Mouse (Mus musculus) forebrain, embryonic 13.5 days (tissue): ENCODE measurements at regions not wholly inside any gene's neighbourhood (a gene's known extent, or its start where the extent isn't known, plus 50 kb on each side); places are given as distances from the start of the nearest gene placed in this dataset.
"Not testable (repeated sequence)": the region's sequence is repeated elsewhere in the genome, so short reads cannot be mapped to it uniquely, and the experiment has no call there.

ENCODE experiments used
- ATAC-seq: fragments of 200-750 bp; cut with Nextera tagmentation; 2 replicates; pipeline ENCODE4 v1.8.0; 2017
- H3K27ac ChIP-seq: fragments of 300-500 bp; sonication (generic); 2 replicates; pipeline ENCODE4 v1.5.1; 2015; ENCODE audit warnings: inconsistent platforms, mild to moderate bottlenecking, moderate library complexity
- H3K27me3 ChIP-seq: fragments of 300-500 bp; sonication (generic); 2 replicates; pipeline ENCODE4 v1.6.1; 2015; ENCODE audit warnings: mild to moderate bottlenecking, inconsistent platforms
- H3K36me3 ChIP-seq: fragments of 300-500 bp; sonication (generic); 2 replicates; pipeline ENCODE4 v1.6.1; 2015; ENCODE audit warnings: mild to moderate bottlenecking, inconsistent platforms; ENCODE audit not compliant: poor library complexity, severe bottlenecking
- H3K4me1 ChIP-seq: fragments of 300-500 bp; sonication (generic); 2 replicates; pipeline ENCODE4 v1.6.1; 2015; ENCODE audit warnings: inconsistent platforms
- H3K4me2 ChIP-seq: fragments of 300-500 bp; sonication (generic); 2 replicates; pipeline ENCODE4 v1.6.1; 2015; ENCODE audit warnings: inconsistent platforms, mild to moderate bottlenecking, moderate library complexity
- H3K4me3 ChIP-seq: fragments of 300-500 bp; sonication (generic); 2 replicates; pipeline ENCODE4 v1.5.1; 2015; ENCODE audit warnings: mild to moderate bottlenecking, inconsistent platforms
- H3K9ac ChIP-seq: fragments of 300-500 bp; sonication (generic); 2 replicates; pipeline ENCODE4 v1.6.1; 2015; ENCODE audit warnings: mild to moderate bottlenecking, inconsistent platforms
- H3K9me3 ChIP-seq: fragments of 300-500 bp; sonication (generic); replicated peaks from 2 replicates; pipeline ENCODE4 v1.6.1; 2016; ENCODE audit warnings: inconsistent platforms
- WGBS: fragments of 180-500 bp; shearing (Covaris S2); methylation state at CpG from one replicate; pipeline ENCODE4 v1.1.7; 2015; 5-methylcytosine and 5-hydroxymethylcytosine counted together

DNA sequence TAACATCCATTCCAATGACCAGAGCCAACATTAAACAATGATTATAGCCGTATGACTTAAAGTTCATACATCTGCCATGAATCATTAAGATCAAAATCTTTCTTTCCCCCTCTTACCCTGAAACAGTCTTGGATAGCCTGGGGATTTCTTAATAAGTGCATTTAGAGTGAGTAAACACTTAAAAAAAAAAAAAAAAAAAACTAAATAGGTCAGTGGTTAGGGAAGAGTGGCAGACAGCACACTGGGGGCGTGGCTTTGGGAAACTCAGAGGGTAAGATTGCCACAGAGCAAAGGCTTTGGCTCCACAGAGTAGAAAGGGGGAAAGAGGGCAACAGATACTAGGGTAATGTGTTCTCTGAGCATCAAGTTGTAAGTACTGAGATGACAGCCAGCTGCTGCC, 382.3 kb downstream of the 1190002N15Rik start:
- WGBS = 76% methylated on average over 2 of the region's 2 CpGs

DNA sequence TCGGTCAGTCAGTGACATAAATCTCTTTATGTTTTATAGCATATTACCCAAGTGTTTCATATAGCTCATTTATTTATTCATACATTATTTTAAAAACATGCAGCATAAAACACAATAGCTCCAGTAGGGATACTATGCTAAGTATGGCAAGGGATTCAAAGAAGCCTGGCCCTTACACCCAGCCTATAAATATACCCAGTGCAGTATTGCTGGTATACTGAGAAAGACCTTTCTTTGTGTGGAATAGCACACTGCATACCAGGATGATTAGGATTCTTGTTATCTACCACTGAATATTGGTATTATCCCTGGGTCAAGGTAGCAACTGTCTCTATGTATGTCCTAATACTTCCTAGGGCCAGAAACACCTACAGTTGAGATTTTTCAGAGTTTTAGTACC, 389.4 kb downstream of the 1190002N15Rik start:
- Histone ChIP-seq H3K27me3 (no peaks in the 10 kb centered on the region), H3K4me1 (no peaks in the 10 kb centered on the region), H3K9me3 (no peaks in the 10 kb centered on the region), H3K36me3 (no peaks in the 10 kb centered on the region), H3K27ac (no peak overlapping the region), H3K9ac (no peak overlapping the region), H3K4me3 (no peak overlapping the region), H3K4me2 (no peak overlapping the region)
- WGBS = 88% methylated on average over 1 of the region's 1 CpGs
- no peak for ATAC-seq

More for the DNA sequence above, 382.3 kb downstream of the 1190002N15Rik start:
- Histone ChIP-seq H3K4me2 (no peak overlapping the region), H3K4me1 (no peaks in the 10 kb centered on the region), H3K27ac (no peak overlapping the region), H3K27me3 (no peaks in the 10 kb centered on the region), H3K9ac (no peak overlapping the region), H3K4me3 (no peak overlapping the region), H3K9me3 (no peaks in the 10 kb centered on the region), H3K36me3 (no peaks in the 10 kb centered on the region)
- ATAC-seq = no peak

DNA sequence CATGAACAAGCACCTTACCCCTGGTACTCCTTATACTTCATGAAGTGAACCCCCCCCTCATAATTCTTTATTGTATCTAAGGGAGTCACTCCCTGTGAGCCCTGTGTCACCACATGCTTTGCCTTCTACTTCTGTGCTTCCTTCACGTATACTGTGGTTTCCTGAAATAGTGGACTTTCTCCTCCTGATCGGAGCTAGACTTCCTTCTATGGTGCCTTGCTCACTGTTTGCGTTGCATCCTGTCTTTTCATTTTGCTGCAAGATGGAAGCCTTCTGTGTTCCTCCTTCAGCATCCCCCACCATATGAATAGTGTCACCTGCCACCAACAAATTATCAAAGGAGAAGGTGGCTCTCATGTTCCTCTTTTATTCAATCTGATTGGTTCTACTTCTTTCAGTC, 391.1 kb downstream of the 1190002N15Rik start:
- Histone ChIP-seq H3K9me3 (no peaks in the 10 kb centered on the region), H3K4me1 (no peaks in the 10 kb centered on the region), H3K27ac (no peak overlapping the region), H3K27me3 (no peaks in the 10 kb centered on the region), H3K36me3 (no peaks in the 10 kb centered on the region), H3K9ac (no peak overlapping the region), H3K4me2 (no peak overlapping the region), H3K4me3 (no peak overlapping the region)
- 95% methylated on average over 3 of the region's 3 CpGs for WGBS
- ATAC-seq = no peak

DNA sequence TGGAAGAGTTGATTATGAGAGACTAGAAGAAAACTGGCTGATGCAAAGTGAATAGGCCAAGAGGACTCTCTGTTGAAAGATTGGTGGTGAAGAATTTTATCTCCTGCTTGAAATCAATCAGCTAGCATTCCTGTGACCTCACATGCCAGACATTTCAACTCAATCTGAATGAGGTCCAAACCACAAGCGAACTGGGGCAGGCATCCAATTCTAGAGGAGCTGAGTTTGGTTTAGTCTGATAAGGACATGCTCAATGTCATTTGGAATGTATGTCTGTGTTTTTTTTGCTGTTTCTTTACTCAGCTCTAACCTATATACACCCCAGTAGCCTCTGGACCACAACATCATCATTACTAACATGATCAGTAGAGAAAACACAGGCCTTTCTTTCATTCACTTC, 401.4 kb downstream of the 1190002N15Rik start:
- Histone ChIP-seq H3K36me3 (no peaks in the 10 kb centered on the region), H3K4me1 (no peaks in the 10 kb centered on the region), H3K4me3 (no peak overlapping the region), H3K27ac (no peak overlapping the region), H3K9me3 (no peaks in the 10 kb centered on the region), H3K9ac (no peak overlapping the region), H3K4me2 (no peak overlapping the region), H3K27me3 (no peaks in the 10 kb centered on the region)
- 86% methylated on average over 1 of the region's 1 CpGs for WGBS
- ATAC-seq = no peak

DNA sequence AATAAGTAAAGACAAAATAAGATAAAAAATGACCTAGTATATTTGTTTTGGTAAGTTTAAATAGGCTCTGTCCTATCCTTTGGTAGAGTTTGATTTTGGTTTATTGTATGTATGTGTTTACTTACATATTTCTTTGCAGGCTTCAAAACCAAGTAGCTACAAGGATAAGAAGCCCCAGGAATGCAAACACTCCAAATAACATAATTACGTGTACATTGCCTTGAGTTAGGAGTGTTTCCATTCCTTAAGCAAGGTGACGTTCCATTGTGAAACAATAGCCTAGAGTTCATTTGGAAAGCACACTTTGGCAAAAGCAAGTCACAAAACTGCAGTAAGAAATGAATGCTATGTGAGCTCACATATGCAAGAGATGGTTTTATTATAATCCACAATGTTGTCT, 404.2 kb downstream of the 1190002N15Rik start:
- H3K27ac ChIP-seq = no peak overlapping the region
- H3K4me2 ChIP-seq = no peak overlapping the region
- no peak overlapping the region for H3K4me3 ChIP-seq
- no peaks in the 10 kb centered on the region for H3K27me3 ChIP-seq
- ATAC-seq = no peak
- H3K9ac ChIP-seq = no peak overlapping the region
- H3K4me1 ChIP-seq = no peaks in the 10 kb centered on the region
- 78% methylated on average over 2 of the region's 2 CpGs for WGBS
- no peaks in the 10 kb centered on the region for H3K36me3 ChIP-seq
- no peaks in the 10 kb centered on the region for H3K9me3 ChIP-seq

DNA sequence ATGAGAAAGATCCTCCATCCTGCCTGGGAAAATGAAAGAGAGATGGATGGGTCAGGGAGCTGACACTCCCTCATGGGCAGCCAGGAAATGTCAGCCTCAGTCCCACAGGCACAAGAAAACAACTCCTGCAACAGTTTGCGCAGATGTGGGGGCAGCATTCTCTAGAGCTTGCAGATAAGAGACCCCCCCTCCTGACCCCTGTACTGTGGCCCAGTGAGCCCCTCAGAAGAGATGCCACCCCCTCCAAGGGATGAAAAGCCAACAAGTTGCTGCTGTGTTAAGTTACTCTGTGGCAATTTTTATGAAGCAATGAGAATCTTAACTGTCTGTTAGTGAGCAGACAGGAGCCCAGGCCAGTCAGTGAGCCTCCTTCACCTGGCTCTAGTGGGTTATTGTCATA, 406.5 kb downstream of the 1190002N15Rik start:
- Histone ChIP-seq H3K4me1 (no peaks in the 10 kb centered on the region), H3K4me2 (no peak overlapping the region), H3K27ac (no peak overlapping the region), H3K36me3 (no peaks in the 10 kb centered on the region), H3K27me3 (no peaks in the 10 kb centered on the region), H3K9me3 (no peaks in the 10 kb centered on the region), H3K4me3 (no peak overlapping the region), H3K9ac (no peak overlapping the region)
- WGBS = 94% methylated on average over 1 of the region's 1 CpGs
- ATAC-seq = no peak

DNA sequence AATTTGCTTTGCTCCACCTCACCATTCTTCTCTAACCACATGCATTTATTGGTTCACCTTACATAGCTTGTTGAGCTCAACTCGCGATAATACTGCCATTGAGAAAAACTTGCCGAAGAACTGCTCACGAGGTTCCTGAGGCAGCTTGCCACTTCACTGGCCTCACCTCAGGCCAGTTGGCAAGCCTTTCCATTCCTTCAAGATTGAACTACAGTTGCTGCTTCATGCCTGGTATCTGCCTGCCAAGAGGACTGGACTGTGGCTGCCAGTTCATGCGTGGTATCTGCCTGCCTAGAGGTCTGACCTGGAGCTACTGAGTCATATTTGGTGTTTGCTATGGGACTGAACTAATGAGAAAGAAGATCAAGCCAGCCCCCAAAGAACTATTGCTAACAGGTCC, 420.9 kb downstream of the 1190002N15Rik start:
- no peak for ATAC-seq
- 94% methylated on average over 5 of the region's 5 CpGs for WGBS
- Histone ChIP-seq H3K4me2 (no peak overlapping the region), H3K27ac (no peak overlapping the region), H3K27me3 (no peaks in the 10 kb centered on the region), H3K36me3 (no peaks in the 10 kb centered on the region), H3K4me1 (no peaks in the 10 kb centered on the region), H3K9me3 (no peaks in the 10 kb centered on the region), H3K9ac (no peak overlapping the region), H3K4me3 (no peak overlapping the region)

DNA sequence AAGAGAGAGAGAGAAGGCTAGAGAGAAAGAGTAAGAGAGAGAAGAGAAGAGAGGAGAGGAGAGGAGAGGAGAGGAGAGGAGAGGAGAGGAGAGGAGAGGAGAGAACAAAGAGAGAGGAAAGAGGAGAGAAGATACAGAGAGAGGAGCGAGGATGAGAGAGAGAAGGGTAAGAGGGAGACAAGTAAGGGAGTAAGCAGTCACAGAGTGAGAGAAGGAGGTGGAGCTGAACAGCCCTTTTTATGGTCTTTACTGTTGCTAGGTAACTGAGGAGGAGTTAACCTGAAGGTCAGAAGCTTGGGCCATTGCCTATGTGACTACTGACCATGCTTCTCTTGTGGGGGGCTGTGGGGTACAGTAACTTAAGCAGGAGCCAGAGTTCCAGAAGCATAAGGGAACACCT, 430.2 kb downstream of the 1190002N15Rik start:
- not testable (repeated sequence) for H3K27me3 ChIP-seq, H3K9ac ChIP-seq, H3K36me3 ChIP-seq, H3K4me1 ChIP-seq, ATAC-seq, H3K27ac ChIP-seq, H3K9me3 ChIP-seq, H3K4me3 ChIP-seq, H3K4me2 ChIP-seq
- WGBS = 50% methylated on average over 1 of the region's 1 CpGs

DNA sequence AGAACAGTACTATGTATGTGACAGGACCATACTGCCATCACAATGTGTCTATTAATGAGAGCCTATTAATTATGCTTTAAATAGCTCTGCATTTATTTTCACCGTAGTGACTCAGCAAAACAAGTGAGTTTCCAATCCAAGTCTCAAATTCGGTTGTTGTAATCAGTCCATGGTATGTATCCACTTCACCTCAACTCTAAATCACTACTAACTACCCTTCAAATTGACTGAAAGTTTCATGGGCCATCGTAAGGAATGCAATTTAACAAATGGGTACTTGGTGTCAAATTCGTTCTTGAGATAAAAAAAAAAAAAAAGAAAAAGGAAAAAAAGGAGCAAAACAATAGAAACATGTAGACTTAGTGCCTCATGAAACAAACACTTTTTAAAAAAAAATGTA, 433.2 kb downstream of the 1190002N15Rik start:
- no peaks in the 10 kb centered on the region for H3K9me3 ChIP-seq
- no peaks in the 10 kb centered on the region for H3K27me3 ChIP-seq
- no peak overlapping the region for H3K4me2 ChIP-seq
- ATAC-seq = no peak
- peaks cover 3% of the 10 kb centered on the region; the same call in 1 of the 2 replicates for H3K4me1 ChIP-seq
- H3K9ac ChIP-seq = no peak overlapping the region
- WGBS = 74% methylated on average over 4 of the region's 4 CpGs
- no peak overlapping the region for H3K27ac ChIP-seq
- no peak overlapping the region for H3K4me3 ChIP-seq
- no peaks in the 10 kb centered on the region for H3K36me3 ChIP-seq

DNA sequence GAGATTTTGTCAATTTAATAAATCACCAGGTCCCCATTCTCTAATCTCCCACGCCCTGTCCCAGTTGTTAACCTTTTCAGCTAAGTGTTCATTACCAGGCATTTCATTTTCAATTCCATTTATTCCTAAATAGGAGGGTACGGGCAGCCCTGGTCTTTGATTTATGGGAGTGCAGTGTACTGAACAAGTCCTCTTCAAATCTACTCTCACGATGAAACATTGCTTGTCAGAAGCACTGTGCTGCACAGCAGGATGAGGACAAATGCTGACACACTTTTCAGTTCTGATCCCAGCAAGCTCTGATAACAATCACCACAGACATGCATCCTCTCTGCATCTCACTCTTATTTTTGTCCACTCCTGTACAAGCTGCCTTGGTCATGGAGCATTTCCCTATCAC, 435.9 kb downstream of the 1190002N15Rik start:
- 75% methylated on average over 3 of the region's 3 CpGs for WGBS
- Histone ChIP-seq H3K4me2 (no peak overlapping the region), H3K9me3 (no peaks in the 10 kb centered on the region), H3K27ac (no peak overlapping the region), H3K9ac (no peak overlapping the region), H3K4me1 (peaks cover 3% of the 10 kb centered on the region; the same call in 1 of the 2 replicates), H3K36me3 (no peaks in the 10 kb centered on the region), H3K4me3 (no peak overlapping the region), H3K27me3 (no peaks in the 10 kb centered on the region)
- ATAC-seq = no peak

DNA sequence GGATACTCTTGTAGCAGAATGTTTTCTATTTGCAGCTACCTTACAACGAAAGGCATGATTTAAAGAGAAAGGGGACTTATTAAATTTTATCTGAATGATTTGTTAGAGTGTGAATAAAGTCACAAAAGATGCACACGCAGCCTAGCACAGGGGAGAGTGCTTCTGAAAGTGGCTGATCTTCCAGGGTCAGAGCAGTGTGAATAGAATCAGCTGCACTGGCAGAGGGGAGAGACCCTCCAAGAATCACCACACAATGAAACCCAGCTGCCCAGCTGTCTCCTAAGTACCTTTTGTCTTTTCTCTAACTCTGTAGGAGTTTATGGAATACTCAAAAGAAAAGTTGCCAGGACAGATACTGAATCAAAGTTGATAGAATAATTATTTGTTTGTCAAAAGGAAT, 443.1 kb downstream of the 1190002N15Rik start:
- no peak overlapping the region for H3K27ac ChIP-seq
- peaks cover 8% of the 10 kb centered on the region for H3K4me1 ChIP-seq
- H3K4me2 ChIP-seq = no peak overlapping the region
- no peaks in the 10 kb centered on the region for H3K36me3 ChIP-seq
- no peaks in the 10 kb centered on the region for H3K9me3 ChIP-seq
- WGBS = 22% methylated on average over 2 of the region's 2 CpGs
- no peak for ATAC-seq
- H3K4me3 ChIP-seq = no peak overlapping the region
- H3K27me3 ChIP-seq = no peaks in the 10 kb centered on the region
- no peak overlapping the region for H3K9ac ChIP-seq

DNA sequence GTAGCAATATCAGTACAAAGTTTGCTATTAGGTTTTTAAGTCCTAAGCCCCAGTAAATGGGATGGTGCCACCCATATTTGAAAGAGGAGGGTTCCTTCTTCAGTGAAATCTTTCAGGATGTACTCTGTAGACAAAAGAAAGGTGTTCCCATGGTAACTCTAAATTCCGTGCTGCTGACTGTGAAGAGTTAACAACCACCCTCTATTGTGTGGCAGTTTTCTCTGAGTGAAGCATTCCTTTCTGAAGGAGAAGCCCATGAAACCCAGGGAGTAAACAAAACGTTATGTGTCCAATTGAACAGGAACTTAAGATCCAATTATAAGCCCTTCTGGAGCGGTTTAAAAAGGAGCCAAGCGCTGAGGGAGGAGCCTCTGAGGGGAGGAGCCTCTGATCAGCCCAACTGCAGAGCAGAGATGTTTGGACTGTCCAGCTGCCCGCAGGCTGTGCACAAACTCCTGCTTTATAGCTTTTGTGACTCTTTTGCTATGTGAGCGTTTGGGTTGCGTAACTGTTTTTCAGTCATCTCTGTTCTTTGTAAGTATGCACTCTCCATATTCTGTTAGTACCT, 446.1 kb downstream of the 1190002N15Rik start:
- Histone ChIP-seq H3K9ac (no peak overlapping the region), H3K4me2 (no peak overlapping the region), H3K4me1 (peaks cover 8% of the 10 kb centered on the region), H3K4me3 (no peak overlapping the region), H3K9me3 (no peaks in the 10 kb centered on the region), H3K27me3 (no peaks in the 10 kb centered on the region), H3K36me3 (no peaks in the 10 kb centered on the region), H3K27ac (no peak overlapping the region)
- 13% methylated on average over 7 of the region's 7 CpGs for WGBS
- peak; percentile 79 for ATAC-seq

DNA sequence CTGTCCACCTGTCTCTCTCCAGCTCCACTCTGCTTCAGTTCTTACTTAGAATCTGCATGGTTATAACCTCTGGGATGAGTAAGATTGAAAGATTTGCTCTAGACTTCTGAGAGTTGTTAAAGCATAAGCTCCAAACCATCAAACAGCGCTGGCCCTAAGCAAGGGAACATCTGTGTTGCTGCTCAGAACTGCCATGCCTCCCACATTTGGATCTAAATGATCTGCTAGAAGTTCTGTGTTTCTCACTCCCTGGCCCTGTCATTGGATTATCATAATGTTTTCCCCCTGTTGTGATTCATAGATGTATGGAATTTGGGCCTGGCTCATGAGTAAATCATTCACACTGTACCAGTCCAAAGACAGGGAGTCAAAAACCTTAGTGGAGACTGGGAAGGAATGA, 448.1 kb downstream of the 1190002N15Rik start:
- Histone ChIP-seq H3K4me2 (no peak overlapping the region), H3K9ac (no peak overlapping the region), H3K4me3 (no peak overlapping the region), H3K27ac (no peak overlapping the region), H3K4me1 (peaks cover 8% of the 10 kb centered on the region), H3K9me3 (no peaks in the 10 kb centered on the region), H3K27me3 (no peaks in the 10 kb centered on the region), H3K36me3 (no peaks in the 10 kb centered on the region)
- 96% methylated on average over 1 of the region's 1 CpGs for WGBS
- ATAC-seq = no peak
